Mouse (Mus musculus) limb, embryonic 10.5 days (tissue): ENCODE data around the gene Agrn. TPM values are rescaled to one million over a fixed set of nuclear protein-coding genes. Genes with fewer than 3 reads are reported as not detected.
"Not testable (repeated sequence)": the region's sequence is repeated elsewhere in the genome, so short reads cannot be mapped to it uniquely, and the experiment has no call there.

Source experiments
- DNase-seq: peaks from one replicate; pipeline ENCODE4 v3.0.0-alpha.2; 2017; ENCODE audit warnings: low spot score
- H3K27ac ChIP-seq: fragments of 300-500 bp; sonication (generic); 2 replicates; pipeline ENCODE4 v1.5.1; 2016; ENCODE audit warnings: mild to moderate bottlenecking
- H3K27me3 ChIP-seq: fragments of 300-500 bp; sonication (generic); 2 replicates; pipeline ENCODE4 v1.6.1; 2016; ENCODE audit warnings: low read depth, mild to moderate bottlenecking; ENCODE audit not compliant: poor library complexity, severe bottlenecking
- H3K36me3 ChIP-seq: fragments of 300-500 bp; sonication (generic); 2 replicates; pipeline ENCODE4 v1.6.1; 2016; ENCODE audit warnings: mild to moderate bottlenecking, moderate library complexity
- H3K4me1 ChIP-seq: fragments of 300-500 bp; sonication (generic); 2 replicates; pipeline ENCODE4 v1.6.1; 2016
- H3K4me3 ChIP-seq: fragments of 300-500 bp; sonication (generic); 2 replicates; pipeline ENCODE4 v1.5.1; 2016; ENCODE audit warnings: mild to moderate bottlenecking, moderate library complexity
- H3K9me3 ChIP-seq: fragments of 300-500 bp; sonication (generic); replicated peaks from 2 replicates; pipeline ENCODE4 v1.6.1; 2016; ENCODE audit warnings: mild to moderate bottlenecking
- WGBS: fragments of 180-500 bp; shearing (Covaris S2); methylation state at CpG from one replicate; pipeline ENCODE4 v1.1.7; 2016; 5-methylcytosine and 5-hydroxymethylcytosine counted together
- polyA plus RNA-seq: library from polyadenylated mRNA; unstranded; fragments of >200 nt; fragmentation: Nextera tagmentation; extraction: Ambion mirVana; gene quantifications from 2 replicates; pipeline ENCODE4 v1.2.1, GENCODE M21; 2016

The Agrn gene
- polyA plus RNA-seq, 1 experiment from 2014 or later = 49.0 TPM

DNA sequence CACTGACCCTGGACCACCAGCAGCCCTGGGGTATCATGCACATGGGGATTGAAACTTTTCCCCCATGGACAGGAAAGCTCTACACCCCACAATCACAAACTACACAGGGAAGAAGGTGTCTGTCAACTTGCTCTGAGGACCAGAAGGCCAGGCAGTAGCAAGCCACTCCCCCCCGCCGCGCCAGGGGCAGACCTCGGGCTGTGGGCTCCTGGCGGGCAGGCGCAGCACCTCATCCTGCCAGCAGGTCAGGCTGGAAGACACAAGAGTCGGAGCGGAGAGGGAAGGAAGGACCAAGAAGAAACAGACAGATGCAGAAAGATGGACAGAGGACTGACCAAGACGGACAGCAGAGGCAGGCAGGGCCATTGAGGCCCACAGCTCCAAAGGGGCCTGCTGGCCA is 19.7 kb downstream of the Agrn start:
- Histone ChIP-seq H3K4me1 (no peaks in the 10 kb centered on the region), H3K27ac (no peak overlapping the region), H3K27me3 (no peaks in the 10 kb centered on the region), H3K36me3 (peaks cover 93% of the 10 kb centered on the region), H3K9me3 (no peaks in the 10 kb centered on the region), H3K4me3 (no peak overlapping the region)
- DNase-seq = no peak
- WGBS = 90% methylated on average over 9 of the region's 9 CpGs

DNA sequence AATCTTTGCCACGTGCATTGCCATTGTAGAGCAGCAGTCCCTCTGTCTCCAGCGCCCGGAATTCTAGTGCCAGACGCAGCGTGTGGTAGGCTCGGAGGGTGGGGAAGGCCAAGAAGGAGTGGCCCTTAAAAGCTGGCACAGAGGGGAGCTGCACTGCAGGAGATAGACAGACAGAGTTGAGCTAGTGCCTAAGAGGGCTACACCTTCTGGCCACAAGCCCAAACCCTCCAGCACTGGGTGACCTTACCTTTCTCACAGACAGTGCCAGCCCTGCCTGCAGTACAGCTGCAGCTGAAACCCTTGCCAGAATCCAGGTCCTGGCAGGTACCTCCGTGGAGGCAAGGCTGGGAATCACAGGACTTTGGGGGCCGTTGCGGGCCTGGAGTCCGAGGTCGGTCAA is 25.5 kb downstream of the Agrn start:
- Histone ChIP-seq H3K9me3 (no peaks in the 10 kb centered on the region), H3K27ac (no peak overlapping the region), H3K27me3 (no peaks in the 10 kb centered on the region), H3K36me3 (peaks cover 100% of the 10 kb centered on the region), H3K4me1 (no peaks in the 10 kb centered on the region), H3K4me3 (no peak overlapping the region)
- no peak for DNase-seq
- 94% methylated on average over 11 of the region's 11 CpGs for WGBS

DNA sequence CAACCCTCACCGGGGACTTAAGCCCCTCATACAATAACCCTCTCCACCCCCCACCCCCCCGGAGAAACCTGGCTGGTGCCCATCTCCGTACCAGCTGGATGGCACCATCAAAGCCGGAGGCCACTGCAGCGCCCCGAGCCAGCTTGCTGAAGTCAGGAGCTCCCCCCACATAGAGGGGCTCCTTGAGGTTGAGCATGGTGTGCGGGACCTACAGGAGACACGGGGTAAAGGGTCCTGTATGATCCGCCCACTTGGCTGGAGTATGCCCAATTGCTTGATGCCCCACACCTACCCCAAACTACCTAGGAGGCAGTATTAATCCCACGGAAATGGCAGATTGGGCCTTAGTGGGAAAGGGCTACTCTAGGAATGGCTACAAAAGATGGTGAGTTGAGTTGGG is 28.2 kb downstream of the Agrn start:
- no peak for DNase-seq
- H3K4me1 ChIP-seq = no peaks in the 10 kb centered on the region
- H3K27ac ChIP-seq = no peak overlapping the region
- 93% methylated on average over 10 of the region's 10 CpGs for WGBS
- H3K36me3 ChIP-seq = peaks cover 100% of the 10 kb centered on the region
- H3K9me3 ChIP-seq = no peaks in the 10 kb centered on the region
- no peaks in the 10 kb centered on the region for H3K27me3 ChIP-seq
- H3K4me3 ChIP-seq = no peak overlapping the region

DNA sequence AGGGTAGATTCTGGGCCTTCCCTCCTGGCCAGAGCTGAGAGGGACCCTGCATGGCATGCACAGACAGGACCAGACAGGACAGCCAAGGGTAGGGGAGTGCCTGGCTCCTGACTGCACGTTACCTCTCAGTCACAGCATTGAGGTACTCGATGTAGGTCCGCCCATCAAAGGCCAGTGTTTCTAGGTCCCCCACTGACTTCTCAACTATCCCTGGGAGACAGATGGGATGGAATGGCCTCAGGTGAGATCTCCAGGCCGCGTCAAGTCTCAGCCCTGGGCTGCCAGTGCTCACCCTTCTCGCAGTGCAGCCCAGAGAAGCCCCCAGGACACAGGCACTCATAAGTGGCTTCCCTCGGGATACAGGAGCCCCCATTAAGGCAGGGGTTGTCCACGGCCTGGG is 28.7 kb downstream of the Agrn start:
- DNase-seq = no peak
- Histone ChIP-seq H3K27me3 (no peaks in the 10 kb centered on the region), H3K9me3 (no peaks in the 10 kb centered on the region), H3K27ac (no peak overlapping the region), H3K4me3 (no peak overlapping the region), H3K4me1 (no peaks in the 10 kb centered on the region), H3K36me3 (peaks cover 100% of the 10 kb centered on the region)
- 92% methylated on average over 8 of the region's 8 CpGs for WGBS

DNA sequence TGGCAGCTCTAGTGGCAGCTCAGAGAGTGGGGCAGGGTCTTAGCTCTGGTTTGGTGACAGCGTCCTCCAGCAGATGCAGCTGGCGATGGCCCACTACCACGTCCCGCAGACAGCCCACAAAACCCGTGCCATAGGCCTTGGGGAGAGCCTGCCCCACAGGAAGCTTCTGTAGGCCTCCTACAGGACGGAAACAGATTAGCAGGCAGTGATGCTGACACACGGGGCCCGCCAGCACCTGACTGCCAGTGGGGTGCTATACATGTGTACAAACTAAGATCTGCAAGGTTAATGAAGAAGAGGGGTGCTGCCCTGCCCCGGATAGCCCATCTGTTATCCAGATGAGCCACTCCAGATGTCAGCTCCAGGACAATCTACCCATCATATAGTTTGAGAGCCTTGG is 30.8 kb downstream of the Agrn start:
- peaks cover 3% of the 10 kb centered on the region; the same call in 1 of the 2 replicates for H3K9me3 ChIP-seq
- no peak overlapping the region for H3K4me3 ChIP-seq
- no peaks in the 10 kb centered on the region for H3K4me1 ChIP-seq
- H3K36me3 ChIP-seq = peaks cover 98% of the 10 kb centered on the region
- H3K27me3 ChIP-seq = no peaks in the 10 kb centered on the region
- H3K27ac ChIP-seq = no peak overlapping the region
- no peak for DNase-seq
- 96% methylated on average over 9 of the region's 9 CpGs for WGBS

DNA sequence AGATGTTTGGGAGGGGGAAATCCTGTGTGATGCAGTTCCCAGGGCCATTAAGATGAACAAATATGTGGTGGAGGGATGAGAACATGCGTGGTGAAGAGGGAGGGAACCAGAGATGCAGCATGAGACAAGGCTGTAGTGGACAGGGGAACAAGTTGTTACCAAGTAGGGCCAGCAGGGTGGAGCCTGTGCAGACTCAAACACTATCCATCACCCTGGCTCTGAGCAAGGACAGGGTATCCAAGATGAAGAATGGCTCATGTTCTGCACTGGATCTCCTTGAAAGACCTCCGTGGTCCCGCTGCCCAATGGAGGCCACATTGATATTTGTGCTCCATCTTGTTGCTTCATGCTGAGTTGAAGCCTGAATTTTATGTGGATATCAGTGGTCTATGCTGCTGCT is 42.5 kb downstream of the Agrn start:
- no peaks in the 10 kb centered on the region for H3K36me3 ChIP-seq
- 91% methylated on average over 3 of the region's 3 CpGs for WGBS
- H3K27ac ChIP-seq = no peak overlapping the region
- H3K4me3 ChIP-seq = no peak overlapping the region
- no peak for DNase-seq
- no peaks in the 10 kb centered on the region for H3K27me3 ChIP-seq
- H3K4me1 ChIP-seq = no peaks in the 10 kb centered on the region
- H3K9me3 ChIP-seq = peaks cover 4% of the 10 kb centered on the region; the same call in 1 of the 2 replicates

DNA sequence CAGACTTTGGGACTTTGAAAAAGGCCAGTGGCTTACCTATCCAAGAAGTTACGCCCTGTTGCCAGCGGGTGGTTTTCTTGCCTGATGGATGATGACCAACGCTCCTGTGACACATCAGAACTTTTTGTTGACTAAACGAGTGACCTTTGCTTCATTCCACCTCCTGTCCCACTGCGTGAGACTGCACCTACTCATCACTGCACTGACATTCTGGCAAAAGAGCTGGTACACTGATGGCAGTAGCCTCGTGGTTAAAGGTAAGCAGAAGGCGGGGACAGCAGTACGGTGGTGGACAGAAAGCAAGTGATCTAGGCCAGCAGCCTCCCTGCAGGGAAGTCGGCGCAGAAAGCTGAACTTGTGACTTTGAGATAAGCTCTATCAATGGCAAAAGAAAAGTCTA is 46.4 kb downstream of the Agrn start:
- not testable (repeated sequence) for H3K27ac ChIP-seq, H3K4me1 ChIP-seq, H3K27me3 ChIP-seq, H3K9me3 ChIP-seq, DNase-seq, H3K36me3 ChIP-seq, H3K4me3 ChIP-seq
- 89% methylated on average over 10 of the region's 10 CpGs for WGBS

DNA sequence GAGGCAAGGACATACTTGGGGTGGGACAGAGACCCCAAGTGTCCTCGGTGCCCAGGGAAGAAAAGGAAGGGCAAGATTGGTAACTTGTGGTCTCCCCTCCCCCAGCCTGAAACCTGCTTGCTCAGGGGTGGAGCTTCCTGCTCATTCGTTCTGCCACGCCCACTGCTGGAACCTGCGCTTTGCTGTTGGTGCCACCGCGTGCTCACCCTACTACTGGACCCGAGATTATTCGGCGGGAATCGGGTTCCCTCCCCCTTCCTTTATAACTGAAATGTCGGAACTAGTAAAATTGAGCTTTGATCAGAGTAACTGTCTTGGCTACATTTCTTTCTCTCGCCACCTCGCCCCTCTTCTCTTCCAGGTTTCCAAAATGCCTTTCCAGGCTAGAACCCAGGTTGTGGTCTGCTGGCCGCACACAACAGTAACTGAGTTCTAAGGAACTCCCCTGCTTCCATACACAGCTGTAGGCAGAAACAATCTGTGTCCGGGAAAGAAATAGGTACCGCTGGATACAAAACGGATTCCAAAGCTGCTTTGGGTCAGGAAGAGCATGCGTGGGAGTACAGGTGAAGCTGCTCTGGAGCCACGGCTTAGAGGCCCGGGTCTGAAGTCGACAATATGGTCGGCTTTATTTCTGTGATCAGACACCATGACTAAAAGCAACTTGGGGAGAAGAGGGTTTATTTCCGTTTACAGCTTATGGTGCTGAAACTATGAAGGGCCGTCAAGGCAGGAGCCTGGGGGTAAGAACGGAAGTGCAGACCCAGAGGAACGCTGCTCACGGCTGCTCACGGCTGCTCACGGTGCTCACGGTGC is 60.8 kb downstream of the Agrn start:
- H3K9me3 ChIP-seq = no peaks in the 10 kb centered on the region; the same call in 1 of the 2 replicates
- DNase-seq = no peak
- H3K4me3 ChIP-seq = no peak overlapping the region
- H3K4me1 ChIP-seq = peaks cover 6% of the 10 kb centered on the region; the same call in 1 of the 2 replicates
- H3K27ac ChIP-seq = no peak overlapping the region
- no peaks in the 10 kb centered on the region for H3K27me3 ChIP-seq
- WGBS = 94% methylated on average over 30 of the region's 30 CpGs
- no peaks in the 10 kb centered on the region for H3K36me3 ChIP-seq

DNA sequence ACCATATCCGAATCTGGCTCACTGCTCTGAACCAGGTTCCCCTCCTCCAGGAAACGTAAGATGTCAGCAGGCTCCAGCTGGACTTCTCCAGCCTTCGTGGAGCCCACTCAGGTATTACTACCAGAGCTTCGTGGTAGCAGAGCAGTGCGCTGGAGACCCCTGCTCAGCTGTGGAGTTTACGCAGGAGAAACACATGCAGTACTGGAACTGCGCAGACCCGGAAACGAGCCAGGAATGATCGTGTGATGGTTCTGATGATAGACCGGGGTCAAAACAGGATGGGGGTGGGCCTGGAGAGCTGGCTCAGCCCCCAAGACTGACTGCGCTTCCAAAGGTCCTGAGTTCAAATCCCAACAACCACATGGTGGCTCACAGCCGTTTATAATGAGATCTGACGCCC is 61.5 kb downstream of the Agrn start:
- no peak for DNase-seq
- peaks cover 6% of the 10 kb centered on the region; the same call in 1 of the 2 replicates for H3K4me1 ChIP-seq
- H3K27me3 ChIP-seq = no peaks in the 10 kb centered on the region
- no peak overlapping the region for H3K4me3 ChIP-seq
- H3K36me3 ChIP-seq = no peaks in the 10 kb centered on the region
- H3K9me3 ChIP-seq = no peaks in the 10 kb centered on the region; the same call in 1 of the 2 replicates
- no peak overlapping the region for H3K27ac ChIP-seq
- WGBS = 94% methylated on average over 14 of the region's 14 CpGs

DNA sequence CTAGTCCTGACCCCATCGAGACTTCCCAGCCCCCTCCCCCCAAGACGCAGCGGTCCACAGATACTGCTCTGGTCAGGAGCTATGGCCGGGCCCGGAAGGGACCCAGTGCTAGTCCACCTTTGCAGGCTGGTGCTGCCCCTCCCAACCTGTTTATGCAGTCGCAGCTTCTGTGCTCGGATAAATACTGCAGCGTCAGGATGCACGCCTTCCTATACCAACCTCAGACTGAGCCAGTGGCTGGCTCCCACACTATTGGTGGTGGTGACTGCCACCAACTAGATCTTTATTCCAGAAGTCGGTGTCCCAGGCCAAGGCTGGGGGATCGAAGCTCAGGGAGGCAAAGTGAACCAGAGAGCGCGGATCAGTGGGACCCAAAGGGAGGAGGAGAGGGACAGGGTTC is 62.2 kb downstream of the Agrn start:
- H3K9me3 ChIP-seq = no peaks in the 10 kb centered on the region; the same call in 1 of the 2 replicates
- no peak overlapping the region for H3K27ac ChIP-seq
- WGBS = 95% methylated on average over 13 of the region's 13 CpGs
- no peak for DNase-seq
- H3K4me1 ChIP-seq = peaks cover 6% of the 10 kb centered on the region; the same call in 1 of the 2 replicates
- no peaks in the 10 kb centered on the region for H3K36me3 ChIP-seq
- no peak overlapping the region for H3K4me3 ChIP-seq
- H3K27me3 ChIP-seq = no peaks in the 10 kb centered on the region

DNA sequence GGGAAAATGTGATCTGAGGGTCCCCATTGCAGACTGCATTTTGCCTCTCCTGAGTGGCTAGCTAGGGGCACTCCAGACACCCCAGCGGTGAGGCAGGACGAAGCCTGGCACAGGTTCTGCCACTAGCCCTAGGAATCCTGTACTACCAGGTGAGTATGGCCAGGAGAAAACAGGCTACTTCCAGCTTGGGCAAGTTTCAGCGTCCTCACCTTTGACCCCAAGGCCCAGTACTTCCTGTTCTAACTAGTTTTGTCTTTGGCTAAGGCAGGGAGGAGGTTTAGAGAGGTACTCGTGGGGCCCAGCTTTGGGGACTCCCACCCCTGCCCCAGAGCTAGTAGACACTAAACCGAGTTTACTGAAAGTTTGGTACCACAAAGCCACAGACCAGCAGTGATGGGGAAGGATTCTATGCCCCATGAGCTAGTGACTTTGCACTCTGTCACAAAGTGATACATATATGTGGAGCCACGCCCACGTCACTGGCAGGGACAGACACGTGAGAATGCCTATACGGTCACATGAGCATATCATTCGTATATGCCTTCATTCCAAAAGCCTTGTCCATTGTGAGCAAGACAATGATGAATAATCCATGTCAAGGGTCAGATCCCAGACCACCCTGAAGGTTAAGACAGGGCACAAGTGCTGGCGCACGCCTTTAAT is 63.2 kb downstream of the Agrn start:
- Histone ChIP-seq H3K27ac (peak overlapping the region; percentile 54; the same call in 1 of the 2 replicates), H3K36me3 (no peaks in the 10 kb centered on the region), H3K4me3 (no peak overlapping the region), H3K4me1 (peaks cover 6% of the 10 kb centered on the region; the same call in 1 of the 2 replicates), H3K9me3 (no peaks in the 10 kb centered on the region; the same call in 1 of the 2 replicates), H3K27me3 (no peaks in the 10 kb centered on the region)
- WGBS = 85% methylated on average over 12 of the region's 12 CpGs
- no peak for DNase-seq

DNA sequence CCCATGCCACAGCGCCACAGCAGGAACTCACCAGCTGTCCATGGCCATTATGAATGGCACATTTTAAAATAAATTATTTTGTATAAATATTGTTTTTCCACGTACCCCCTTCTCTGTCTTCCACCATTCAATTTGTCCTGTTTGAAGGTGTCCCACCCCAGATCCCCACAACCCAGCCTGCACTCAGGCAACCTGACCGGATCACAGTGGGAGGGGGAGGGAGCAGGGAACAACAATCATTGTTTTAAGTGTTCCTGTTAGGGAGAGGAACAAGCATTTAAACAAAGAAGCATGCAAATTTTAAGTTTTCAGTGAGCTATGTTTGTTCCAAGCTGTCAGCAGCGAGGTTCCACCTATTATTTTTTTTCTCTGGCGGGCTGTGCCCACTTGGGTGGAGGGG is 64.0 kb downstream of the Agrn start:
- Histone ChIP-seq H3K27me3 (no peaks in the 10 kb centered on the region), H3K4me3 (no peak overlapping the region), H3K27ac (peak overlapping the region; percentile 54; the same call in 1 of the 2 replicates), H3K4me1 (peaks cover 6% of the 10 kb centered on the region; the same call in 1 of the 2 replicates), H3K36me3 (0 out of 2 replicates have a peak, but pooled peaks cover 3% of the 10 kb centered on the region), H3K9me3 (no peaks in the 10 kb centered on the region; the same call in 1 of the 2 replicates)
- 75% methylated on average over 5 of the region's 5 CpGs for WGBS
- DNase-seq = no peak

DNA sequence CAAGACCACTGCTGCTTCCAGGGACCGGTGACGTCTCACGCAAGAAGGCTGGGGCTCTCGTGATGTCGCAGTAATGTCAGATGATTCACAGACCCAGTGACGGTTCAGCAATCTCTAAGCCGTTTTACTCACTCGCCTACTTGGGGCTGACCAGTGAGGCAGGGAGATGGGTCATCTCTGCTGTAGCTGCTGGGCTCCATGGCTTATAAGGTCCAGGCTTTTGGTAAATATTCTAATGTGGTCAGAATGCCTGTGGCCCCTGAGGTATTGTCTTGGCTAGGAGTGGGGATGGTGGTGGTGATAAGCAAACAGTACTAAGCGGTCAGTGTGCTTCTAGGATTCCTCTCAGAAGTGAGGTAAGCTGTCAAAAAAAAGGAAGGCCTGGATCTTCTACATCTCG is 66.3 kb downstream of the Agrn start:
- Histone ChIP-seq H3K36me3 (peaks cover 27% of the 10 kb centered on the region), H3K9me3 (no peaks in the 10 kb centered on the region), H3K4me3 (no peak overlapping the region), H3K4me1 (peaks cover 6% of the 10 kb centered on the region; the same call in 1 of the 2 replicates), H3K27me3 (no peaks in the 10 kb centered on the region), H3K27ac (no peak overlapping the region)
- 82% methylated on average over 10 of the region's 10 CpGs for WGBS
- DNase-seq = no peak
